Mouse (Mus musculus) gastrocnemius, adult 2 months (tissue): ENCODE measurements around the gene Fiz1. TPM values are rescaled to one million over a fixed set of nuclear protein-coding genes. Genes with fewer than 3 reads are reported as not detected.
"Not testable (repeated sequence)": the region's sequence is repeated elsewhere in the genome, so short reads cannot be mapped to it uniquely, and the experiment has no call there.

Experiments
- DNase-seq: peaks from one replicate; pipeline ENCODE4 v3.0.0; 2022
- H3K27ac ChIP-seq: fragments of 200-600 bp; 2 replicates; pipeline ENCODE4 v1.8.1; 2022; ENCODE audit warnings: mild to moderate bottlenecking
- H3K4me3 ChIP-seq: fragments of 200-600 bp; 2 replicates; pipeline ENCODE4 v1.8.1; 2022; ENCODE audit warnings: mild to moderate bottlenecking, moderate library complexity
- CTCF ChIP-seq: fragments of 200-600 bp; IDR thresholded peaks from 2 replicates; pipeline ENCODE4 v1.8.1; 2022; ENCODE audit warnings: antibody characterized with exemption, mild to moderate bottlenecking, moderate library complexity
- intact Hi-C: fragments of 180-260 bp; cut with DNase I; formaldehyde crosslinking; loops from one replicate; pipeline ENCODE4 v1.15.1; 2025
- total RNA-seq, 2 experiments: library from RNA; stranded (reverse); gene quantifications; 2 replicates each; pipeline ENCODE4 v1.2.3; 2021

Fiz1 gene
- total RNA-seq, 2 experiments from 2014 or later: 23.2 to 23.3 TPM

GRCm38 (mm10) chr7:5015118-5016001, 863 bp upstream of the Fiz1 start, which contains the start of gene Gm44973:
Gm44973 (plus strand) TSS chr7:5015496.
- TF ChIP-seq CTCF: no peak
- H3K27ac ChIP-seq: peak within 1 kb of the TSS; percentile 97
- intact Hi-C loops: loop anchor here (2.0 kb wide), 1 partner anchor 45 kb away; no protein-coding TSS in a partner anchor
- peak within 1 kb of the TSS; percentile 95 for H3K4me3 ChIP-seq
- peak; percentile 97 for DNase-seq

- H3K27ac ChIP-seq: no peak overlapping the region
- H3K4me3 ChIP-seq: no peak overlapping the region
- intact Hi-C loops: loop anchor here (5.0 kb wide), 2 partner anchors 146 to 1274 kb away; partner anchors contain the start of gene Zfp667
- no peak for DNase-seq
- TF ChIP-seq CTCF: no peak
These were observed 1.6 kb downstream of the Fiz1 start for GRCm38 (mm10) chr7:5012681-5013513.

GRCm38 (mm10) chr7:5008229-5008628, 6.3 kb downstream of the Fiz1 start:
- Histone ChIP-seq H3K4me3 (no peak overlapping the region), H3K27ac (no peak overlapping the region)
- no peak for DNase-seq
- intact Hi-C loops: no loop called here
- no peak for TF ChIP-seq CTCF

GRCm38 (mm10) chr7:5002876-5003275, 11.6 kb downstream of the Fiz1 start:
- H3K4me3 ChIP-seq, DNase-seq, H3K27ac ChIP-seq, intact Hi-C loops: not testable (repeated sequence)

- intact Hi-C loops: no loop called here
- no peak for DNase-seq
- H3K27ac ChIP-seq: no peak overlapping the region
- no peak overlapping the region for H3K4me3 ChIP-seq
- peak; percentile 51 for TF ChIP-seq CTCF
These were observed 14.6 kb downstream of the Fiz1 start for GRCm38 (mm10) chr7:4999876-5000275.

- DNase-seq: no peak
- intact Hi-C loops: no loop called here
- Histone ChIP-seq H3K4me3 (peak overlapping the region; percentile 91; the same call in 1 of the 2 replicates), H3K27ac (no peak overlapping the region)
- TF ChIP-seq CTCF: no peak
These were observed 17.6 kb downstream of the Fiz1 start for GRCm38 (mm10) chr7:4996934-4997333.

- peak; percentile 95 for DNase-seq
- TF ChIP-seq CTCF: no peak
- Histone ChIP-seq H3K27ac (peak within 1 kb of the TSS; percentile 90), H3K4me3 (peak within 1 kb of the TSS; percentile 91)
- intact Hi-C loops: no loop called here
These were observed 18.2 kb downstream of the Fiz1 start, which contains the start of gene Zfp579 for GRCm38 (mm10) chr7:4996003-4996895. Zfp579 (minus strand) TSS chr7:4996158.

GRCm38 (mm10) chr7:4995268-4996002, 19.1 kb downstream of the Fiz1 start:
- Histone ChIP-seq H3K27ac (peak overlapping the region; percentile 90), H3K4me3 (peak overlapping the region; percentile 91)
- TF ChIP-seq CTCF: no peak
- DNase-seq: no peak
- intact Hi-C loops: no loop called here

GRCm38 (mm10) chr7:4993999-4994788, 20.3 kb downstream of the Fiz1 start:
- no peak for TF ChIP-seq CTCF

GRCm38 (mm10) chr7:4993347-4993998, 21.0 kb downstream of the Fiz1 start:
- Histone ChIP-seq H3K4me3 (no peak overlapping the region), H3K27ac (no peak overlapping the region)
- DNase-seq: no peak

More at GRCm38 (mm10) chr7:4993999-4994788, 20.3 kb downstream of the Fiz1 start:
- no peak for DNase-seq
- Histone ChIP-seq H3K4me3 (no peak overlapping the region), H3K27ac (no peak overlapping the region)
- intact Hi-C loops: no loop called here

More at GRCm38 (mm10) chr7:4993347-4993998, 21.0 kb downstream of the Fiz1 start:
- TF ChIP-seq CTCF: no peak
- intact Hi-C loops: no loop called here
